Mouse (Mus musculus) forebrain, postnatal 0 days (tissue): ENCODE results near the gene Sstr3. TPM values are rescaled to one million over a fixed set of nuclear protein-coding genes. Genes with fewer than 3 reads are reported as not detected.

Source experiments
- ATAC-seq: fragments of 200-750 bp; cut with Nextera tagmentation; 2 replicates; pipeline ENCODE4 v1.8.0; 2017; ENCODE audit warnings: mild to moderate bottlenecking, moderate library complexity
- DNase-seq: peaks from one replicate; pipeline ENCODE4 v3.0.0-alpha.2; 2015
- H3K27ac ChIP-seq: fragments of 300-500 bp; sonication (generic); 2 replicates; pipeline ENCODE4 v1.5.1; 2014; ENCODE audit warnings: low read depth, mild to moderate bottlenecking, antibody characterized with exemption, low read length, moderate library complexity, mixed read lengths
- H3K27me3 ChIP-seq: fragments of 300-500 bp; sonication (generic); 2 replicates; pipeline ENCODE4 v1.6.1; 2014; ENCODE audit warnings: mild to moderate bottlenecking, low read length, mixed read lengths; ENCODE audit not compliant: insufficient read depth
- H3K36me3 ChIP-seq: fragments of 300-500 bp; sonication (generic); 2 replicates; pipeline ENCODE4 v1.6.1; 2014; ENCODE audit warnings: mild to moderate bottlenecking, moderate library complexity; ENCODE audit not compliant: insufficient read depth
- H3K4me1 ChIP-seq: fragments of 300-500 bp; sonication (generic); 2 replicates; pipeline ENCODE4 v1.6.1; 2014; ENCODE audit warnings: antibody characterized with exemption; ENCODE audit not compliant: insufficient read depth
- H3K4me2 ChIP-seq: fragments of 300-500 bp; sonication (generic); 2 replicates; pipeline ENCODE4 v1.6.1; 2014; ENCODE audit warnings: low read depth, mild to moderate bottlenecking, moderate library complexity
- H3K4me3 ChIP-seq: fragments of 300-500 bp; sonication (generic); 2 replicates; pipeline ENCODE4 v1.5.1; 2014; ENCODE audit warnings: low read depth, low read length, mixed read lengths
- H3K9ac ChIP-seq: fragments of 300-500 bp; sonication (generic); 2 replicates; pipeline ENCODE4 v1.6.1; 2014; ENCODE audit warnings: mild to moderate bottlenecking
- H3K9me3 ChIP-seq: fragments of 300-500 bp; sonication (generic); 2 replicates; pipeline ENCODE4 v1.6.1; 2016; ENCODE audit warnings: low read length
- CTCF ChIP-seq: sonication (generic); IDR thresholded peaks from 2 replicates; pipeline ENCODE4 v1.5.1; 2016; ENCODE audit warnings: antibody characterized with exemption, control low read depth, low read depth
- WGBS: fragments of 180-500 bp; shearing (Covaris S2); extraction: QIAGEN DNeasy Blood & Tissue Kit; methylation state at CpG from one replicate; pipeline ENCODE4 v1.1.7; 2014; 5-methylcytosine and 5-hydroxymethylcytosine counted together
- polyA plus RNA-seq: library from polyadenylated mRNA; unstranded; fragments of >200 nt; fragmentation: Nextera tagmentation; extraction: Ambion mirVana; gene quantifications from 2 replicates; pipeline ENCODE4 v1.2.1, GENCODE M21; 2015
- total RNA-seq: library from RNA; depleted of rRNA; stranded (reverse); fragments of >200 nt; gene quantifications from 2 replicates; pipeline ENCODE4 v1.2.3, GENCODE M21; 2014; rRNA removed

Gene Sstr3
- 2.8 and 3.3 TPM in 2 replicates for total RNA-seq
- polyA plus RNA-seq, result 0.71 and 0.73 TPM in 2 replicates

- Histone ChIP-seq H3K27ac (no peak within 1 kb of the TSS), H3K9ac (peak within 1 kb of the TSS; percentile 39), H3K27me3 (no peaks in the 10 kb centered on the region), H3K4me1 (peaks cover 19% of the 10 kb centered on the region), H3K4me2 (peak within 1 kb of the TSS; percentile 47), H3K36me3 (no peaks in the 10 kb centered on the region), H3K9me3 (no peaks in the 10 kb centered on the region), H3K4me3 (no peak within 1 kb of the TSS; the same call in 1 of the 2 replicates)
- ATAC-seq (peak; percentile 34), DNase-seq (no peak)
- 11% methylated on average over 14 of the region's 14 CpGs for WGBS
- TF ChIP-seq CTCF, result no peak
These were observed at the start of gene Sstr3 for GRCm38 (mm10) chr15:78544561-78545001. Gene Sstr3, minus strand, starts transcription at chr15:78544685.

DNA sequence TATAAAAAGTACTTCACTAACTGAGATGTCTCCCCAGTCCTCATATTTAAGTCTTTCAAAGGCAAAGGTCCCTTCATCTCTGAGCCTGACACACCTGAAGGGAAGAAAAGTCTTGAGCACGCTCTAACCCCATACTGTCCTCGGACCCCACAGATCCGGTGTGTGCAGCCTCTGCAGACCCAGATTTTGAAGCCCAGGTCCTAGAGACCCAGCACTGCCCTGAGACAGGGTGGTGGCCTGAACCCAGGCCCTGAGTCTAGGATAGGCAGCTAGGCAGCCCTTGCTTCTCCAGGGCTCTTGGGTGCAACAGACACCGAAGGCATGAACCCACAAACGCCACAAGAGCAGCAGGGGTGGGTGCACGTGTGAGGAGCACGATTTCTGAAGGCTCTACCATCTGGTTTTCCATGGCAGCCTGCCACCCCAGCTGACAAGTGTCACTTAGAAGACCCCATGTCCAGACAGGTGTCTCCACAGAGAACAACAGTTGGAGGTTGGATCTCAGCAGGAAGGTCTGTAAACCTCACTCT is 49.5 kb upstream of the Sstr3 start:
- Histone ChIP-seq H3K4me2 (no peak overlapping the region), H3K9me3 (no peaks in the 10 kb centered on the region), H3K36me3 (no peaks in the 10 kb centered on the region), H3K9ac (no peak overlapping the region), H3K27me3 (no peaks in the 10 kb centered on the region), H3K4me3 (no peak overlapping the region), H3K27ac (no peak overlapping the region), H3K4me1 (no peaks in the 10 kb centered on the region)
- ATAC-seq, result no peak
- TF ChIP-seq CTCF, result no peak
- WGBS, result 74% methylated on average over 7 of the region's 7 CpGs
- DNase-seq, result no peak

- Histone ChIP-seq H3K27ac (no peak overlapping the region), H3K36me3 (no peaks in the 10 kb centered on the region), H3K9ac (no peak overlapping the region), H3K4me1 (no peaks in the 10 kb centered on the region; the same call in 1 of the 2 replicates), H3K4me2 (no peak overlapping the region), H3K27me3 (no peaks in the 10 kb centered on the region), H3K9me3 (no peaks in the 10 kb centered on the region), H3K4me3 (no peak overlapping the region)
- 78% methylated on average over 14 of the region's 14 CpGs for WGBS
- no peak for ATAC-seq
- no peak for DNase-seq
- TF ChIP-seq CTCF, result no peak
These were observed 48.0 kb upstream of the Sstr3 start for GRCm38 (mm10) chr15:78592452-78592968.

GRCm38 (mm10) chr15:78591680-78592451 is 47.4 kb upstream of the Sstr3 start:
- 72% methylated on average over 15 of the region's 15 CpGs for WGBS
- no peak for TF ChIP-seq CTCF

GRCm38 (mm10) chr15:78590785-78591184 is 46.3 kb upstream of the Sstr3 start:
- TF ChIP-seq CTCF, result no peak; the same call in 1 of the 2 replicates
- DNase-seq (no peak), ATAC-seq (no peak)
- Histone ChIP-seq H3K9ac (no peak overlapping the region), H3K4me2 (no peak overlapping the region), H3K27ac (no peak overlapping the region), H3K4me1 (no peaks in the 10 kb centered on the region; the same call in 1 of the 2 replicates), H3K27me3 (no peaks in the 10 kb centered on the region), H3K4me3 (no peak overlapping the region), H3K36me3 (no peaks in the 10 kb centered on the region), H3K9me3 (no peaks in the 10 kb centered on the region)
- 81% methylated on average over 6 of the region's 6 CpGs for WGBS

More at GRCm38 (mm10) chr15:78591680-78592451, 47.4 kb upstream of the Sstr3 start:
- H3K4me1 ChIP-seq, result no peaks in the 10 kb centered on the region; the same call in 1 of the 2 replicates
- no peak for ATAC-seq
- no peak overlapping the region for H3K4me3 ChIP-seq
- no peak overlapping the region for H3K27ac ChIP-seq
- H3K9ac ChIP-seq, result no peak overlapping the region
- no peaks in the 10 kb centered on the region for H3K9me3 ChIP-seq
- H3K4me2 ChIP-seq, result no peak overlapping the region
- H3K36me3 ChIP-seq, result no peaks in the 10 kb centered on the region
- no peak for DNase-seq
- no peaks in the 10 kb centered on the region for H3K27me3 ChIP-seq

- DNase-seq, result no peak
- ATAC-seq, result no peak
- H3K4me1 ChIP-seq, result no peaks in the 10 kb centered on the region; the same call in 1 of the 2 replicates
- H3K27me3 ChIP-seq, result no peaks in the 10 kb centered on the region
- H3K9me3 ChIP-seq, result no peaks in the 10 kb centered on the region
- H3K27ac ChIP-seq, result no peak overlapping the region
- H3K4me2 ChIP-seq, result no peak overlapping the region
- no peak for TF ChIP-seq CTCF
- no peaks in the 10 kb centered on the region for H3K36me3 ChIP-seq
- H3K9ac ChIP-seq, result no peak overlapping the region
- no peak overlapping the region for H3K4me3 ChIP-seq
- WGBS, result 86% methylated on average over 6 of the region's 6 CpGs
These were observed 45.5 kb upstream of the Sstr3 start for GRCm38 (mm10) chr15:78589936-78590335.

DNA sequence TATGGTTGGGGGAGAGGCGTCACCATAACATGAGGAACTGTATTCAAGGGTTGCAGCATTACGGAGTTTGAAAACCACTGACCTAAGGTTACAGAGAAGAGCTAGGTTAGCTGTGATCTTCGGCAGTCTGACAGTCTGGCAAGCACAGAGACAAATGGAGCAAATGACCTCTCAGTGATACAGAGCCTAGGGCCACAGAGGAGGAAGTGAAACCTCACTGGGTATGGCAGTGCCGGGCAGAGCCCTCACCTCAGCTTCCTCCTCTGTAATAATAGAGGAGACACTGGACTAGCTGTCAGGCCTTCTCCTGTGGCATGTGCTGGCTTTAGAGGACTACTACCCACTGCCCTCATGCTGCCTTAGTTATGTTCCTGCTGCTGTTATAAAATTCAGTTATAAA is 44.4 kb upstream of the Sstr3 start:
- 95% methylated on average over 4 of the region's 4 CpGs for WGBS
- no peak for TF ChIP-seq CTCF
- no peak overlapping the region for H3K4me2 ChIP-seq

More for the DNA sequence above, 44.4 kb upstream of the Sstr3 start:
- no peak for DNase-seq
- Histone ChIP-seq H3K9ac (no peak overlapping the region), H3K27me3 (no peaks in the 10 kb centered on the region), H3K4me3 (no peak overlapping the region), H3K27ac (no peak overlapping the region), H3K4me1 (no peaks in the 10 kb centered on the region; the same call in 1 of the 2 replicates), H3K9me3 (no peaks in the 10 kb centered on the region), H3K36me3 (no peaks in the 10 kb centered on the region)
- no peak for ATAC-seq
